In genomic region chr2:106347249-106347648, GRCm38 (mm10) we compare ENCODE assay signal across 23 mouse cellular contexts.
A peak's percentile ranks its signal among the peaks of the same experiment; 100 is the strongest.
DNase-seq lines count a peak whose midpoint lies in the region; ATAC-seq and TF ChIP-seq lines count a peak whose summit lies in the region.
"Had no signal": no experiment of that assay in that cellular context is flagged by ENCODE, and none has a peak within 500 bp of the region (broad histone marks: within the 10 kb centered on the region; RNA-seq: fewer than 3 reads in every experiment).

No protein-coding gene starts in this region.

- no peak overlapping the region for H3K9ac ChIP-seq in lung, embryonic 14.5 days
- no peak overlapping the region for H3K9ac ChIP-seq in lung, embryonic 16.5 days (ENCODE audit: low read length)
- H3K9ac ChIP-seq: embryonic facial prominence, embryonic 13.5 days; embryonic facial prominence, embryonic 15.5 days; forebrain, embryonic 12.5 days had no signal

- peak; percentile 96 for ATAC-seq in lung, embryonic 14.5 days (ENCODE audit: insufficient read depth)
- peak; percentile 93 for ATAC-seq in lung, embryonic 16.5 days (ENCODE audit: low read depth)
- ATAC-seq: forebrain, embryonic 14.5 days; forebrain, embryonic 16.5 days had no signal

- no peak for TF ChIP-seq CTCF in lung, embryonic 14.5 days (IDR thresholded peaks at IDR 0.05; ENCODE audit: low read depth)
- TF ChIP-seq CTCF in lung, adult 2 months (IDR thresholded peaks at IDR 0.05; ENCODE audit: insufficient read depth, low read length) = no peak

- no peak for TF ChIP-seq POLR2A in lung, adult 2 months (IDR thresholded peaks at IDR 0.05; ENCODE audit: borderline replicate concordance, extremely low read depth, low read depth, low read length)

- H3K36me3 ChIP-seq in lung, embryonic 14.5 days (ENCODE audit: insufficient read depth) = no peaks in the 10 kb centered on the region
- no peaks in the 10 kb centered on the region for H3K36me3 ChIP-seq in lung, embryonic 16.5 days (ENCODE audit: control insufficient read depth, insufficient read depth, low read length)
- H3K36me3 ChIP-seq: embryonic facial prominence, embryonic 13.5 days; embryonic facial prominence, embryonic 15.5 days; forebrain, embryonic 10.5 days; forebrain, embryonic 12.5 days had no signal

- DNase-seq in adrenal gland, postnatal 14 days = peak; percentile 31
- no peak for DNase-seq in adrenal gland, adult 2 months
- DNase-seq in lung, embryonic 14.5 days = peak; percentile 84
- DNase-seq in lung, adult 2 months = no peak
- no peak for DNase-seq in lung, adult 18-20 months
- peak; percentile 4 for DNase-seq in lung, postnatal 10 days
- DNase-seq in lung, postnatal 25 days (ENCODE audit: low spot score) = no peak
- DNase-seq: adrenal gland, postnatal 25 days; cerebellum, adult 11 months; cerebellum, adult 18-20 months; cerebellum, adult 8-10 months; cerebellum, adult 9-11 months; cerebellum, postnatal 14 days; cerebellum, postnatal 36 days; embryo, embryonic 11 days had no signal

- 39% methylated on average over 7 of the region's 7 CpGs for WGBS in lung, embryonic 14.5 days
- WGBS in lung, adult 2 months = 64% methylated on average over 7 of the region's 7 CpGs
- 49% methylated on average over 7 of the region's 7 CpGs for WGBS in lung, embryonic 16.5 days

- no peak overlapping the region for H3K4me2 ChIP-seq in lung, embryonic 14.5 days
- no peak overlapping the region for H3K4me2 ChIP-seq in lung, embryonic 16.5 days (ENCODE audit: low read depth, low read length)
- H3K4me2 ChIP-seq: embryonic facial prominence, embryonic 13.5 days; embryonic facial prominence, embryonic 15.5 days; forebrain, embryonic 12.5 days had no signal

- H3K4me3 ChIP-seq in lung, embryonic 14.5 days (ENCODE audit: low read depth, low read length) = no peak overlapping the region
- no peak overlapping the region for H3K4me3 ChIP-seq in lung, adult 2 months (replicated peaks; ENCODE audit: extremely low read depth, low read depth, low read length)
- no peak overlapping the region for H3K4me3 ChIP-seq in lung, embryonic 16.5 days (ENCODE audit: low read length)
- H3K4me3 ChIP-seq: embryonic facial prominence, embryonic 13.5 days; embryonic facial prominence, embryonic 15.5 days; erythroblast, embryonic 14.5 days; forebrain, embryonic 10.5 days; forebrain, embryonic 12.5 days had no signal

- H3K27ac ChIP-seq in lung, embryonic 14.5 days (ENCODE audit: low read depth) = no peak overlapping the region
- no peak overlapping the region for H3K27ac ChIP-seq in lung, embryonic 16.5 days (ENCODE audit: low read length)
- H3K27ac ChIP-seq: embryonic facial prominence, embryonic 13.5 days; embryonic facial prominence, embryonic 15.5 days; forebrain, embryonic 10.5 days; forebrain, embryonic 12.5 days had no signal

- no peaks in the 10 kb centered on the region for H3K9me3 ChIP-seq in lung, embryonic 14.5 days (ENCODE audit: low read depth, low read length)
- H3K9me3 ChIP-seq in lung, embryonic 16.5 days (ENCODE audit: control insufficient read depth, low read length) = no peaks in the 10 kb centered on the region
- H3K9me3 ChIP-seq: embryonic facial prominence, embryonic 13.5 days; embryonic facial prominence, embryonic 15.5 days; forebrain, embryonic 10.5 days; forebrain, embryonic 12.5 days had no signal

- no peaks in the 10 kb centered on the region for H3K4me1 ChIP-seq in lung, embryonic 14.5 days (ENCODE audit: insufficient read depth)
- no peaks in the 10 kb centered on the region for H3K4me1 ChIP-seq in lung, adult 2 months (ENCODE audit: control insufficient read depth, insufficient read depth, low read length)
- H3K4me1 ChIP-seq in lung, embryonic 16.5 days (replicated peaks; ENCODE audit: control insufficient read depth, insufficient read depth, low read length) = no peaks in the 10 kb centered on the region
- H3K4me1 ChIP-seq: embryonic facial prominence, embryonic 13.5 days; embryonic facial prominence, embryonic 15.5 days; forebrain, embryonic 10.5 days; forebrain, embryonic 12.5 days had no signal

- H3K27me3 ChIP-seq in lung, embryonic 14.5 days (ENCODE audit: insufficient read depth, low read length) = no peaks in the 10 kb centered on the region
- H3K27me3 ChIP-seq in lung, embryonic 16.5 days (ENCODE audit: control insufficient read depth, insufficient read depth, low read depth, low read length) = no peaks in the 10 kb centered on the region
- H3K27me3 ChIP-seq: embryonic facial prominence, embryonic 13.5 days; embryonic facial prominence, embryonic 15.5 days; forebrain, embryonic 12.5 days had no signal

Comparison
In these comparisons a context has a peak if more than half of its experiments do, and no peak if none do; other contexts are left out.
1. DNase-seq: peak in adrenal gland, postnatal 14 days (single experiment), lung, embryonic 14.5 days (single experiment) and lung, postnatal 10 days (single experiment); none in adrenal gland, adult 2 months (single experiment), lung, adult 2 months (single experiment), lung, adult 18-20 months (0 of 2) and lung, postnatal 25 days (single experiment).